Mouse (Mus musculus) brain, embryonic 14.5 days (tissue): ENCODE results near the gene Arhgap21. TPM values are rescaled to one million over a fixed set of nuclear protein-coding genes. Genes with fewer than 3 reads are reported as not detected.
A peak's percentile ranks its signal among the peaks of the same experiment; 100 is the strongest.

Experiments used
- DNase-seq: peaks from one replicate; pipeline ENCODE4 v3.0.0-alpha.2; 2011; ENCODE audit warnings: low read depth
- CTCF ChIP-seq: fragments of 200-500 bp; IDR thresholded peaks from 2 replicates; pipeline ENCODE4 v1.5.1; 2012; ENCODE audit warnings: inconsistent platforms, mild to moderate bottlenecking, moderate library complexity, borderline replicate concordance; ENCODE audit not compliant: insufficient read depth, insufficient read length; ENCODE audit errors: extremely low read depth
- POLR2A ChIP-seq: fragments of 200-500 bp; IDR thresholded peaks from 2 replicates; pipeline ENCODE4 v1.6.1; 2012; ENCODE audit warnings: mild to moderate bottlenecking, inconsistent platforms, borderline replicate concordance; ENCODE audit not compliant: poor library complexity, insufficient read depth, insufficient read length, severe bottlenecking; ENCODE audit errors: extremely low read depth
- polyA plus RNA-seq: library from polyadenylated mRNA; depleted of rRNA; stranded (reverse); fragments of >200 nt; gene quantifications from 2 replicates; pipeline ENCODE4 v1.2.3, GENCODE M21; 2012

The Arhgap21 gene
- polyA plus RNA-seq, 1 experiment = 107 TPM

DNA sequence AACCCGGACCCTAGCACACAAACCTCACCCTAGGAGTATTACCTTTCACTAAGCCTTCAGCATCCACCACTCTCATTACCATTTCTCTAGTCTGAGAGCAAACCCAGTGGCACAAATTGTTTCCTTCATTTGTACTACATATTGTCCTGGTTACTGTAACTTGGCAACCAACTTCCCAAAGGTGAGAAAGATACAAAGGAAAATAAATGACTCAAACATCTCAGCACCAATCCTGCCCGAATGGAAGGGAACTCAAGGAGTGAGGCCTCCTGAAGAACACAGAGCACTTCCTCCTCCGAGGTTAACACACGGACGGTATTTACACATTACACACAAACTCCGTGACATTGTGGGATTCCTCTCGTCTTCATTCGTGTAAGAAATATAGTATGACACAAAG, 7.4 kb downstream of the Arhgap21 start:
- TF ChIP-seq POLR2A (no peak), CTCF (no peak)
- peak; percentile 56 for DNase-seq

DNA sequence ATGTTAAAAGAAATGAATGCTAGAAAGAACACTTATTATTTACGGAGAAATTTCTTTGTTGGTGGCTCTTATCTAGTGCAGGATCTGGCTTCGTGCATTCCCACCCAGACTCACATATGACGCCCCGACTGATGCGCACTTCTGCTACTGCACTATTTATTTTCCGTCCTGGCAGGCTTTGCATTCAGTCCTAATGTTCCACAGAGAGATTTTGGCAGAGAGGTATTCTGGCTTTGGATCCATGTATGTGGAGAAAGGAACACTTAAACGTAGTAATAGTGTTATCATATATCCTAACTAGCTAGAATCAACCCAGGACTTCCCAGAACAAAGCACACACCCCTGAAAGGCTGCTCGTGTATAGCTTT, 8.0 kb downstream of the Arhgap21 start:
- TF ChIP-seq CTCF (no peak), POLR2A (no peak)
- peak; percentile 76 for DNase-seq

DNA sequence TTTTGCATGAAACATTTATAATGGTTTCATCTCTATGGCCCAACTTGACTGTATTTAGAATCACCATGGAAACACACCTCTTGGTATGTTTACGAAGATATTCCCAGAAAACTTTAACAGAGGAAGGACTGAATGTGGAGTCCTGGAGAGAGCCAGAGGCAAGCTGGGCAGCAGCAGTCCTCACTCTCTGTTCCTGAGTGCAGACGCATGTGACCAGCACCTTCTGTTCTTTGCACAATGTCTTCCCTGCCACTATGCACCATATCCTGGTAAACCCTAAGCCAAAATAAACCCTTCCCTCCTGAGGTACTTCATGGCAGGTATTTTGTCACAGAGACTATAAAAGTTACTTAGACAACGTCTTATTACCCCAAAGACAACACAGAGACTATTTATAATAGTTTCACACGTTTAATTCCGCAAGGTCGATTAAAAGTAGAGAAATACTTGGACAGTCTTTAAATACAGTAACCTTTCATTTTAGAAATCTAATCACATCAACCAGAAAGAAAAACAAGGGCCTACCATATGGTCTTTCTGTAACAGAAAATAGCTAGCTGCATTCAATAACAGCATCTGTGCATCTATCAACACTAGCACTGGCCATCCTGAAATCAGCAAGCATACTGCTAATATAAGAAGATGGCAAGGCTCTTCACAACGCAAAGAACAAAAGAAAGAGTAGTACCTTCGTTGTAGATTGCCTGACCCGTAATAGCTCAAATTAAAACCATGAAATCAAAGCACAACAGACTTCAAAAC, 8.6 kb downstream of the Arhgap21 start:
- DNase-seq = peak; percentile 77
- no peak for TF ChIP-seq POLR2A
- TF ChIP-seq CTCF = no peak

DNA sequence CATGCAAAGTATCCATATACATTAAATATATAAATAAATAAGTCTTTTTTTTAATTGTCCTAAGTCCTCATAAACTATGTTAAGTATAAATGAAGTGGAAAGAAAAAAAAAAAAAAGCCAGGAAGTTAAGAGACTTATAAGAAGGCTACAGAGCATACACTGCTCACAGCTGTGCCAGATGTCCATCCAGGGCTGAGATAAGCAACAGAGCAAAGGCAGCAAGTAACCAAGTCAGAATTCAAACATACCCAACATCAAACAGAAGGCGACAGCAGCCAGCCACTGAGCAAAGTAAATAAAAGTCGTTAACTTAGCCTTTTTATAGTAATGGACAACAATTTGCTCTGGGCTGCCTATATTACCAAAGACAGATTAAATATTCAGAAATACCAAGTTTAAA, 9.6 kb downstream of the Arhgap21 start:
- no peak for DNase-seq
- TF ChIP-seq POLR2A = no peak
- TF ChIP-seq CTCF = no peak

DNA sequence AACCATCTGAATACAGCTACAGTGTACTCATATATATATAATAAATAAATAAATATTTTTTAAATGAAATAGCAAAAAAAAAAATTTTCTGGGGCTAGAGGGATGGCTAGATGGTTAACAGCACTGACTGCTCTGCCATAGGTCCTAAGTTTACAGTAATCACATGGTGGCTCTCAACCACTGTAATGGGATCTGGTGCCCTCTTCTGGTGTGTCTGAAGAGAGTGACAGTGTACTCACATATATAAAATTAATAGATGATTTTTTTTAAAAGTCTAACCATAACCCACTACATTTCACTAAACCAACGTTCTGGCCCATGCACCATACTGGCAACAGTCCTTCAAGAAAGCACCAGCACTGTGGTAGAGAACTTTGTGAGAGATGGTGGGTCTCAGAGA, 10.7 kb downstream of the Arhgap21 start:
- TF ChIP-seq POLR2A (no peak), CTCF (no peak)
- DNase-seq = no peak

DNA sequence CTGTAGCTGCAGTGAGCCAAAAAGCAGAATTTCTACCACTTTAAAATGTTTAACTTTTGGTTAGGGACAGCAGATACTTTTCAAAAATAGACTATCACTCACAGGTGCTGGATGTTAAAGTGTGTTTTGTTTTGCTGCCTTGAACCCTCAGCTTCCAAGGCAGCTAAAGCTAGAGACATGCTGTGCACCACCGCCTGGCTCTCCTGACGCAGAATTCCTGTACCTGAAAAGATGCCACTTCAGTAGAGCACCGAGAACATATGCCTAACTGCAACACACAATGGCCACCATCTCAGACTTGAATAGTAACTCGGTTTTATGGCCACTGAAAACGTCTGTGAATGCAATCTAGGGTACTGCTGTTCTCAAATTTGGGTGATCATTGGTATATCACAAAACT, 12.0 kb downstream of the Arhgap21 start:
- DNase-seq = no peak
- no peak for TF ChIP-seq CTCF
- no peak for TF ChIP-seq POLR2A

DNA sequence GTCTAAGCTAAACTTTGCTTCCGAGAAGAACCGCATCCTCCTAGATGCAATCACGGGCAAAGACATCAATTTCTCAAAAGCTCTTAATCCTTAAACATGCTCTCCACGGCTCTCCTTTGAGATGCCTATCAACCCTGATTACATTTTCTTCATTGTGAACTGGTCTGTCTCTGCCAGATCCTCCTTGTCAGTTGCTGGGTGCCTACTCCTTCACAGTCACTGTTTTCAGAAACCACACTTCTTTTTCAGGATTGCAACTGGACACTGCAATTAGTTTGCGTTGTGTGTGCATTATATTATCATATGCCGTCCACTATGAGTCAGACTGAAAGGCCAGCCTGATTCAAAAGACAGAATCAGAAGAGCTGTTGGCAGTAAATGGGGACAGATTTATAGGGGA, 12.7 kb downstream of the Arhgap21 start:
- TF ChIP-seq CTCF = no peak
- peak; percentile 46 for DNase-seq

DNA sequence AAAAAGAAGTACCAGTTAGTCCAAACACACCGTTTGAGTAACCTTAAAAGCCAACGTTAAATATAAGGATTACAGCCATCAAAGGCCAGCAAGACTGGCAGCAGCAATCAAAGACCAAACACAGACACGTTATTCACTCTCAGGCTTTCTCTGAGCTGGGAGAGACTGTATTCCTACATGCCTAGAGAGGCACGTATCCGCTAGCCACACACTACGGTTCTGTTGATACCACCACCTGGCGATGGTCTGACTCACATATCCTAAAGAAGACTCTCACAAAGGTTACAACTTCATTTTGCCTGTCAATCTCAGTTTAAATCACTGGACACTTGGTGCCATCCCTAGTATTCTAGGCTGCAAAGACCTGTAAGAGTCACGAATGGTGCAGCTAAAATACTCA, 13.3 kb downstream of the Arhgap21 start:
- peak; percentile 26 for DNase-seq
- TF ChIP-seq POLR2A (no peak), CTCF (no peak)

DNA sequence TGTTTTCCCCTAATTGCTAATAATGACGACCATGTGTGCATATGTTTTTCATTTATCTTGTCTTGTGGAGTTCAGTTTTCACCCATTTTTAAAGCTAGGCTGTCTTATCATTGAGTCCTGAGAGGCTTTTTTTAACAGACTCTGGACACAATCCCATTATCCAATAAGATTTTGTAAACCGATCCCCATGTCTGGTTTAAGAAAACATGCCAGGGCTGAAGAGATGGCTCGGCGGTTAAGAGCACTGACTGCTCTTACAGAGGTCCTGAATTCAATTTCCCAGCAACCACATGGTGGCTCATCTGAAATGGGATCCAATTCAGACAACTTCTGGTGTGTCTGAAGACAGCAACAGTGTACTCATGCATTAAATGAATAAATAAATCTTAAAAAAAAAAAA, 16.0 kb downstream of the Arhgap21 start:
- no peak for DNase-seq
- TF ChIP-seq POLR2A = no peak
- TF ChIP-seq CTCF = no peak

DNA sequence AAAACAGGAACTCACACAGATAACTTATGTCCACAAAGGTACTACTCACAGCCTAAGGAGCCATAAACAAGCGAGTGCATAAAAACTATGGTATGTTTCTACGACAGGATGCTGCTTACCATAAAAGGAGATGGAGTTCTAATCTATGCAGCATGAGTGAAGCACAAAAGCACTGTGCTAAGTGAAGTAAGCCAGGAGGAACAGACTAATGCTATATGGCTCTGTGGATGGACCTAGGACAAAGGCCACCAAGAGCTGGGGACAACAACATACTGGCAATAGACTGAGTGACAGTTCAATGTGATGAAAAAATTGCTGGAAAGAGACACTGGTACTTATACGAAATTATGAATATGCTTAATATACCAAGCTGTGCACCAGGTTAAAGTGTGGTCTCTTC, 19.5 kb downstream of the Arhgap21 start:
- DNase-seq = no peak
- TF ChIP-seq CTCF = no peak

DNA sequence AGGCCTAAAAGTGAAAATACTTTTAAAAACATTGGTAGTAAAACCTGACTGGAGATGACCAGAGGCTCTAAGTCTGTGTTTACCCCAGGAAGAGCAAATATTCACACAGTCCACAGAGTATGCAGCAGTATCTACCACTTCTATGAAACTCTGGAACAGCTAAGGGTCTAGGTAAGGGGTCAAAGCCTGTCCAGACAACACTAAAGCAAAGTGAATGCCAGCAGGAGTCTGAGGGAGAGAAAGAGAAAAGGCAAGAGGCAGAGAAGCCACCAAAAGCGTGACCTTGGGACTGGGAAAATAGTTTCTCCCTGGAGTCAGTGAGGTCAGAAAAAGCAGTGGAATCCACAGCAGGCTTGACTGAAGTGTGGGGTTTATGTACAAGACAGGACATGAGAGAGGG, 21.6 kb downstream of the Arhgap21 start:
- TF ChIP-seq CTCF (no peak), POLR2A (no peak)
- DNase-seq = no peak

DNA sequence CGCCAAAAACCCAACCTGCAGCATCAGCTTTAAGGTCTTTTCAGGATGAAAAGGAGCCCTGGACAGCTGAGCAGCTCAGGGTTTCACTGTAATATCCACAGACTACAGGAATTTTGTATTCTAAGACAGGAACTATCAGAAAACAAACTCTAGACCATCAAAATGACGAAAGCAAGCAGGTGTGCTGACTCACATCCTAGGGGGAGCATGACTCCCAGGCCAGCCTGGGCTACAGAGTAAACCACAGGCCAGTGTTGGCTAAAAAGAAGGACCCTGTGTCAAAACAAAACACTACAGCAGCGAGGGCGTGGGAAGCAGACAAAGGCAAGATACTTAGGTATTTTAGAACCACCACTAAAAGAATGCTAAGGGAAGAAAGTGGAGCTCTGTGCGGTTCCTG, 23.1 kb downstream of the Arhgap21 start:
- no peak for TF ChIP-seq POLR2A
- no peak for TF ChIP-seq CTCF
- DNase-seq = no peak
